Mouse (Mus musculus) E14TG2a.4 (cell line): ENCODE measurements at regions not wholly inside any gene's neighbourhood (a gene's known extent, or its start where the extent isn't known, plus 50 kb on each side); places are given as distances from the start of the nearest gene placed in this dataset.

Experiments
- H3K27me3 ChIP-seq: 2 replicates; pipeline ENCODE4 v1.6.1; 2014; ENCODE audit warnings: low read length, control low read depth; ENCODE audit not compliant: insufficient read depth
- H3K36me3 ChIP-seq: 2 replicates; pipeline ENCODE4 v1.6.1; 2014; ENCODE audit warnings: low read length, control low read depth; ENCODE audit not compliant: insufficient read depth
- H3K4me1 ChIP-seq: replicated peaks from 2 replicates; pipeline ENCODE4 v1.6.1; 2014; ENCODE audit warnings: low read depth, low read length, control low read depth
- H3K4me3 ChIP-seq: replicated peaks from 2 replicates; pipeline ENCODE4 v1.5.1; 2014; ENCODE audit warnings: mild to moderate bottlenecking, low read length
- H3K9me3 ChIP-seq: 2 replicates; pipeline ENCODE4 v1.6.1; 2014; ENCODE audit warnings: low read length, control low read depth
- CTCF ChIP-seq: conservative IDR thresholded peaks from 2 replicates; pipeline ENCODE4 v1.5.1; 2014; ENCODE audit warnings: low read length
- NANOG ChIP-seq: IDR thresholded peaks from 2 replicates; pipeline ENCODE4 v1.6.1; 2014; ENCODE audit warnings: borderline replicate concordance, low read length, mixed read lengths
- POU5F1 ChIP-seq: IDR thresholded peaks from 2 replicates; pipeline ENCODE4 v1.6.1; 2014; ENCODE audit warnings: low read length, borderline replicate concordance

DNA sequence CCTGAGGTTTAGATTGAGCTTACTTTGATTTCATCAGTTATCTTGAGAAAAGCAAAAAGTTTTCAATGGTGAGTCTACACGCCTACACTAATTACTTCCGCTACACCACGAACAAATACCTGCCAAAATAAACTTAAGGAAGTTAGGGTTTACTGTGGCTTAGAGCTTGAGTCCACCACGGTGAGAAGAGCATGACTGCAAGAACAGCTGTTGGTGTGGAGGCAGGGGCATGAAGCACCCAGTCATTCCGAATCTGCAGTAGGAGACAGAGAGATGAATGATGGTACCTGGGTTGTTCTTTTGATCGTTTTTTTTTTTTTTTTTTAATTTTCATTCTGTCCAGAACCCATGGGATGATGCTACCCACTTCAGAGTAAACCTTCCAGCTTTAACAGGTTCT is 114.1 kb upstream of the Map3k7 start:
- H3K4me1 ChIP-seq: no peaks in the 10 kb centered on the region
- no peaks in the 10 kb centered on the region for H3K27me3 ChIP-seq
- no peaks in the 10 kb centered on the region for H3K36me3 ChIP-seq
- no peak overlapping the region for H3K4me3 ChIP-seq
- TF ChIP-seq NANOG: no peak
- no peak for TF ChIP-seq POU5F1
- TF ChIP-seq CTCF: no peak
- H3K9me3 ChIP-seq: no peaks in the 10 kb centered on the region

GRCm38 (mm10) chr4:31851006-31851405 is 112.9 kb upstream of the Map3k7 start:
- no peak for TF ChIP-seq POU5F1
- peak; percentile 92 for TF ChIP-seq CTCF
- no peaks in the 10 kb centered on the region for H3K4me1 ChIP-seq
- H3K27me3 ChIP-seq: no peaks in the 10 kb centered on the region
- no peaks in the 10 kb centered on the region for H3K36me3 ChIP-seq
- H3K9me3 ChIP-seq: no peaks in the 10 kb centered on the region
- no peak overlapping the region for H3K4me3 ChIP-seq

DNA sequence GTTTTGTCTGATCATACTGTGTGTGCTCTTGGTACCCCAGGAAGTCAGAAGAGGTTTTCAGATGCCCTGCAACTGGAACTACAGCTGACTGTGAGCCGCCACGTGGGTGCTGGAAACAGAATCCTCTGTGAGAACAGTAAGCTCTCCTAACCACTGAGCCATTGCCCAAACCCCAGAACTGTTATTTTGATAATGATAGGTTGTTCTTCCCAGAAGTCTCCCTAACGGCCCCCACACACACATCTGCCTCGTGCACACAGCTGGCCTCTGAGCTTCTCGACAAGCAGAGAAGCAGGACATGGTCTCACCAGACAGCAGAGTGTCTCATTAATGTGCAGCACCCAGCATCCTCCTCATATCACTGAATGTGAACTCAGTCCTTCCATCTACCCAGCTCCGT is 110.0 kb upstream of the Map3k7 start:
- H3K4me3 ChIP-seq: no peak overlapping the region
- no peaks in the 10 kb centered on the region for H3K9me3 ChIP-seq
- H3K4me1 ChIP-seq: no peaks in the 10 kb centered on the region
- H3K36me3 ChIP-seq: no peaks in the 10 kb centered on the region
- H3K27me3 ChIP-seq: no peaks in the 10 kb centered on the region
- TF ChIP-seq NANOG: no peak
- TF ChIP-seq POU5F1: no peak
- no peak for TF ChIP-seq CTCF

GRCm38 (mm10) chr4:31860389-31860788 is 103.5 kb upstream of the Map3k7 start:
- no peak overlapping the region for H3K4me3 ChIP-seq
- no peaks in the 10 kb centered on the region for H3K36me3 ChIP-seq
- no peaks in the 10 kb centered on the region for H3K27me3 ChIP-seq
- peaks cover 23% of the 10 kb centered on the region for H3K9me3 ChIP-seq
- TF ChIP-seq POU5F1 (no peak), CTCF (no peak), NANOG (no peak)
- H3K4me1 ChIP-seq: no peaks in the 10 kb centered on the region

- TF ChIP-seq CTCF (no peak), POU5F1 (no peak), NANOG (no peak)
Observed at GRCm38 (mm10) chr4:31861172-31861571, 102.7 kb upstream of the Map3k7 start.

GRCm38 (mm10) chr4:31872985-31873983 is 90.6 kb upstream of the Map3k7 start:
- no peaks in the 10 kb centered on the region for H3K36me3 ChIP-seq
- no peak overlapping the region for H3K4me3 ChIP-seq
- no peaks in the 10 kb centered on the region for H3K9me3 ChIP-seq
- TF ChIP-seq NANOG: no peak
- no peak for TF ChIP-seq CTCF
- no peaks in the 10 kb centered on the region for H3K4me1 ChIP-seq
- no peaks in the 10 kb centered on the region for H3K27me3 ChIP-seq

More at GRCm38 (mm10) chr4:31861172-31861571, 102.7 kb upstream of the Map3k7 start:
- peaks cover 23% of the 10 kb centered on the region for H3K9me3 ChIP-seq
- H3K4me3 ChIP-seq: no peak overlapping the region
- no peaks in the 10 kb centered on the region for H3K36me3 ChIP-seq
- no peaks in the 10 kb centered on the region for H3K4me1 ChIP-seq
- no peaks in the 10 kb centered on the region for H3K27me3 ChIP-seq

DNA sequence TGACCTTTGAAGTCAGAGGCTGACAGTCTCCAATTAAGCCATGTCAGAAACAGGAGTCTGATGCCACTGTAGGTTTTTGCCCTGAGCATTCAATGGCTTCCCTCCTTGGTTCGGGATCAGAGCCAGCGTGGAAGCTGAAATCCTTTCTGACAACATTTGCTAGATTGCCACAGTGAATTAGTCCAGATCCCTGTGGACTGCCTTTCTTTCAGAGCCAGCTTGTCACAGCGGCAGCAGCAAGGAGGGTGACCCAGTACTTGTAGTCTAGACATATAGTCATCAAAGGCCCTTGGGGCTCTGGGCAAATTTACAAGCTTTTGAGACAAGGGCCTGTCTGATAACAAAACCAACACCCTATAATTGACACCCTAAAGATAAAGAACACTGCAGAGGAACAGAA is 86.5 kb upstream of the Map3k7 start:
- H3K4me3 ChIP-seq: no peak overlapping the region
- no peaks in the 10 kb centered on the region for H3K36me3 ChIP-seq
- peaks cover 11% of the 10 kb centered on the region for H3K27me3 ChIP-seq
- TF ChIP-seq POU5F1: no peak
- TF ChIP-seq NANOG: no peak
- no peak for TF ChIP-seq CTCF
- no peaks in the 10 kb centered on the region for H3K9me3 ChIP-seq
- peaks cover 6% of the 10 kb centered on the region; the same call in 1 of the 2 replicates for H3K4me1 ChIP-seq

DNA sequence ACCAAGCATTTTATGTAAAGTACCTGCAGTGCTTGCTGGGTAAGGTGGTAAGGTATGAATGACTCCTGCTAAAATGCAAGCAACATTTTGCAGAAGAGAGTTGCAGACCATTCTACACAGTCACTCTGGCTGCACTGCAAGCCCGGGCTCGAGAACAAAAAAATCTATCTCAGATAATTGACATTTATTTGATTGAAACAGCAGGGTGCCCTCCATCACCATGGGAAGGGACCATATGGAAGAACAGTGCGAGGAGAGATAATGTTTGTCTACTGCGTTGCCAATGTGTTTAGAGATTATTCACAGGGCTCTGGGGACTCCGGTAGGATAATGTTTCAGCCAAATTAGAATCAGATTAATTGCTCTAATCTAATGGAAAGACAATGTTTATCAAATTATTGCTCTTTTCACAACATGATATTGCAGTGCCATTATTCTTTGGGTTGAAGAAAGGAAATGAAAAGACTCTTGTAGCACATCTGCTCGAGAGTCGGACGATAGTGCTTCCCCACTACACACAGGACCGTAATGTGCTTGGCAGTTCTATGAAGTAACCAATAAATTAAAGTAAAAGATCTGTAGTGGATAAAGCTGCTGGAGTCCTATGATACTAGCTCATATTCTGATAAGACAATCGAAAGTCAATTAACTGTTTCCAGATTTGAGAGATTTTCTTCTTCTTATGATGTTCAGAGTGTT is 85.3 kb upstream of the Map3k7 start:
- peaks cover 16% of the 10 kb centered on the region for H3K27me3 ChIP-seq
- H3K4me1 ChIP-seq: peaks cover 8% of the 10 kb centered on the region; the same call in 1 of the 2 replicates
- no peaks in the 10 kb centered on the region for H3K36me3 ChIP-seq
- no peak for TF ChIP-seq NANOG
- TF ChIP-seq CTCF: no peak
- TF ChIP-seq POU5F1: no peak
- no peak overlapping the region for H3K4me3 ChIP-seq
- no peaks in the 10 kb centered on the region for H3K9me3 ChIP-seq

- Histone ChIP-seq H3K36me3 (no peaks in the 10 kb centered on the region), H3K9me3 (no peaks in the 10 kb centered on the region), H3K27me3 (peaks cover 16% of the 10 kb centered on the region), H3K4me3 (no peak overlapping the region), H3K4me1 (peaks cover 8% of the 10 kb centered on the region; the same call in 1 of the 2 replicates)
- TF ChIP-seq NANOG: no peak
- no peak for TF ChIP-seq CTCF
- no peak for TF ChIP-seq POU5F1
Observed at GRCm38 (mm10) chr4:31879192-31879585, 84.7 kb upstream of the Map3k7 start.
